Mouse (Mus musculus): ENCODE results near the gene Ccdc141. TPM values are rescaled to one million over a fixed set of nuclear protein-coding genes. Genes with fewer than 3 reads are reported as not detected.

Ccdc141 gene
- polyA plus RNA-seq (2014; fragmentation: Nextera tagmentation; extraction: Ambion mirVana), result 5.6 and 13.6 TPM in 2 replicates

DNA sequence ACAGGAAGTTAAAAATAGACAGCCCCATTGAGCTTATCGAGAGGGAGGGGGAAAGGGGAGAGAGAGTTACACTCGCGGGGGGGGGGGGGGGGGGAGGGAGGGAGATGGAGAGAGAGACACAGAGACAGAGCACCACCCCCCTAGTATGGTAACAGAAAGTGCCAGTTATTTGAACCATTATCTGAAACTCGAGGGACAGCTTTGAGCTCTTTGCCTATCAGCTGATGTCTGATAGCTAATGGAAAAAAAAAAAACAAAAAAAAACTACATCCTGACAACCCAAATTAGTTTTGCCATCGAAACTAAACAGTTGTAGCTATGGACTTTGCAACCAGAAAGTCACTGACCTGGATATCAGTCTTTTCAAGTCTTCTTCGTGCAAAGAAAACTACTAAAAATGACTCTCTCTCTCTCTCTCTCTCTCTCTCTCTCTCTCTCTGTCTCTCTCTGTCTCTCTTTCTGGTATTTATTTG, at the start of gene Ccdc141:
Ccdc141 (minus strand) TSS at position 4 of the 473 bp plus-strand sequence.
- WGBS, result 14% methylated on average over 3 of the region's 6 CpGs
- Histone ChIP-seq H3K4me3 (ENCODE audit: low read length) (peak within 1 kb of the TSS; percentile 47), H3K4me2 (replicated peaks; ENCODE audit: low read depth, low read length) (peak within 1 kb of the TSS; percentile 84), H3K27me3 (ENCODE audit: control insufficient read depth, insufficient read depth, low read length) (no peaks in the 10 kb centered on the region), H3K9me3 (ENCODE audit: control insufficient read depth, low read length) (no peaks in the 10 kb centered on the region), H3K9ac (ENCODE audit: low read depth, low read length) (peak within 1 kb of the TSS; percentile 42; the same call in 1 of the 2 replicates), H3K36me3 (ENCODE audit: control insufficient read depth, insufficient read depth, low read length) (no peaks in the 10 kb centered on the region), H3K27ac (ENCODE audit: low read depth, low read length) (peak within 1 kb of the TSS; percentile 80), H3K4me1 (ENCODE audit: control insufficient read depth, insufficient read depth, low read length) (peaks cover 22% of the 10 kb centered on the region)
- no peak for ATAC-seq (ENCODE audit: low FRiP score, low TSS enrichment)

DNA sequence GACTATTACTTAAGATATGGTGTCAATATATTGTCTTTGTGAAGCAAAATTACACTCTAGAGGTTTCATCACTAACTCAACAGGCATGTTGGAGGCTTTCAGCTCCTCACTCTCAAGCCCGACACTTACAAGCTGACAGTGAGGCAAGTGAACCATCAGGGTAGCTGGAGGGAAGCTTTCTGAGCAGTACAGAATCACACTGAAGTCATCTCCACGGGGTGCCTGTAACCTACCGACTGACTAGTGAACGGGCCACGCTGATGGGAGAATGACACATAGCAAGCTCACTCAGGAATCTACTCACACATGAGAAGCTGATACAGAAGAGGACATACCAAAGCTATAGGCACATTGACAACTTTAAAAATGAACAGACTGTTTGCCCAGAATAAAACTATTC, 42.4 kb upstream of the Ccdc141 start:
- WGBS, result 89% methylated on average over 5 of the region's 5 CpGs
- no peak for ATAC-seq (ENCODE audit: low FRiP score, low TSS enrichment)
- Histone ChIP-seq H3K9me3 (ENCODE audit: control insufficient read depth, low read length) (no peaks in the 10 kb centered on the region), H3K4me3 (ENCODE audit: low read length) (no peak overlapping the region), H3K36me3 (ENCODE audit: control insufficient read depth, insufficient read depth, low read length) (peaks cover 58% of the 10 kb centered on the region), H3K27me3 (ENCODE audit: control insufficient read depth, insufficient read depth, low read length) (no peaks in the 10 kb centered on the region), H3K4me2 (replicated peaks; ENCODE audit: low read depth, low read length) (no peak overlapping the region), H3K27ac (ENCODE audit: low read depth, low read length) (no peak overlapping the region), H3K4me1 (ENCODE audit: control insufficient read depth, insufficient read depth, low read length) (no peaks in the 10 kb centered on the region), H3K9ac (ENCODE audit: low read depth, low read length) (no peak overlapping the region)

DNA sequence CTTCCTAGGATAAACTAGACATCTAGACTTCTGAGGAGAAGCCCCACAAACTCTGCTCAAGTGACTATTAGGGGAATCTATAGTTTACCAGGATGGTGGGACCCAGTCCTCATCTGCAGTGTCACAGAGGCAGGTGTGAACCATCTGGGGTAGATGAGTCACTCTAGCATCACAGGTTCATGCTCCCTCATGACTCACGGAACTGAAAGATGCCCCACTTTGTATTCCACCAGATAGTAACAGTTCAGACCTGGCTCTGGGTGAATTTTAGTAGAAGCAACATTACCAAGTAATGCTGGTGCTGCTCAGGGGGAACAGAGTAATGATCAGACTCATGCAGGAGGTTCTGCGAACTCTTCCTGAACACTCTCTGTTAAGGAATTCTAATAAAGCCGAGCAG, 36.5 kb upstream of the Ccdc141 start:
- Histone ChIP-seq H3K9ac (ENCODE audit: low read depth, low read length) (no peak overlapping the region), H3K9me3 (ENCODE audit: control insufficient read depth, low read length) (no peaks in the 10 kb centered on the region), H3K27me3 (ENCODE audit: control insufficient read depth, insufficient read depth, low read length) (no peaks in the 10 kb centered on the region), H3K27ac (ENCODE audit: low read depth, low read length) (no peak overlapping the region), H3K4me1 (ENCODE audit: control insufficient read depth, insufficient read depth, low read length) (no peaks in the 10 kb centered on the region), H3K4me3 (ENCODE audit: low read length) (no peak overlapping the region), H3K4me2 (replicated peaks; ENCODE audit: low read depth, low read length) (no peak overlapping the region), H3K36me3 (ENCODE audit: control insufficient read depth, insufficient read depth, low read length) (peaks cover 30% of the 10 kb centered on the region; the same call in 1 of the 2 replicates)
- no peak for ATAC-seq (ENCODE audit: low FRiP score, low TSS enrichment)
- WGBS, result 92% methylated on average over 3 of the region's 3 CpGs

DNA sequence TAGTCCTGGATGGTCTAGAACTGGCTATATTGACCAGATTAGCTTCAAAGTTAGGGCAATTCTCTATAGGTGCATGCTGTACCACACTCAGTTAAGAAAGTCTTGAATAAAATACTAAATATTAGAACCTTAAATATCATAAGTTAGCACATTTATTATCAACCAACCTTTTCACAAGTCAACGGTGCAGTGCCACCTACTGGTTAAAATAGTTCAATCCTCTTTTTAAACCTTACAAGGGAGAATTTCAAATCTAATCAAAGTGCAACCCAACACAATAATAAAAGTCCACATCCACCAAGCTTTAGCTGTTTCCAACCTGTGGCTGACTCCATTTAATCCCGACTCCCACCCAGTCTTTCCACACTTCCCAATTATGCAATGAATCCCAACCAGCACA, 33.5 kb upstream of the Ccdc141 start:
- WGBS, result 69% methylated on average over 2 of the region's 2 CpGs
- no peaks in the 10 kb centered on the region for H3K27me3 ChIP-seq (ENCODE audit: control insufficient read depth, insufficient read depth, low read length)
- H3K9ac ChIP-seq (ENCODE audit: low read depth, low read length), result no peak overlapping the region
- ATAC-seq (ENCODE audit: low FRiP score, low TSS enrichment), result no peak
- H3K4me3 ChIP-seq (ENCODE audit: low read length), result no peak overlapping the region
- H3K27ac ChIP-seq (ENCODE audit: low read depth, low read length), result no peak overlapping the region
- peaks cover 12% of the 10 kb centered on the region; the same call in 1 of the 2 replicates for H3K36me3 ChIP-seq (ENCODE audit: control insufficient read depth, insufficient read depth, low read length)
- H3K4me2 ChIP-seq (replicated peaks; ENCODE audit: low read depth, low read length), result no peak overlapping the region
- no peaks in the 10 kb centered on the region for H3K4me1 ChIP-seq (ENCODE audit: control insufficient read depth, insufficient read depth, low read length)
- H3K9me3 ChIP-seq (ENCODE audit: control insufficient read depth, low read length), result no peaks in the 10 kb centered on the region

DNA sequence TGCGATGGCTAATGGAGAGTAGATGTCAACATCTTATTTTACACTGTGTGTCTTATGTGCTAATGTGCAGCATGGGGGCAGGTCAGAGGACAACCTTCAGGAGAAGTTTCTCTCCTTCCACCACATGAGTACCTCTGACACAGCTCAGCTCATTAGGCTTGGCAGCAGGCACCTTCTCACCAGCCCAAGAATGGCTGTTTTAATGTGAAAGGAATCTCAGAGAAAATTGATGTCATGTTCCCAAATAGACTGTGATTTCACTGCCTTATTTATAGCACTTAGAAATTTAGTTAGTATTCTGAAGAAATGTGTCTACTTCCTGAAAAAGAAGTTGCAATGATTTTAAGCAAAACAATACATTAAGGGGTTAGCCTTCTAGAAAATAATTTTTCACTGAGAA, 31.5 kb upstream of the Ccdc141 start:
- H3K4me2 ChIP-seq (replicated peaks; ENCODE audit: low read depth, low read length), result no peak overlapping the region
- H3K9ac ChIP-seq (ENCODE audit: low read depth, low read length), result no peak overlapping the region
- H3K4me3 ChIP-seq (ENCODE audit: low read length), result no peak overlapping the region
- no peaks in the 10 kb centered on the region for H3K9me3 ChIP-seq (ENCODE audit: control insufficient read depth, low read length)
- H3K27me3 ChIP-seq (ENCODE audit: control insufficient read depth, insufficient read depth, low read length), result no peaks in the 10 kb centered on the region
- no peaks in the 10 kb centered on the region for H3K4me1 ChIP-seq (ENCODE audit: control insufficient read depth, insufficient read depth, low read length)
- 100% methylated on average over 1 of the region's 1 CpGs for WGBS
- 0 out of 2 replicates have a peak, but pooled peaks cover 6% of the 10 kb centered on the region for H3K36me3 ChIP-seq (ENCODE audit: control insufficient read depth, insufficient read depth, low read length)
- H3K27ac ChIP-seq (ENCODE audit: low read depth, low read length), result no peak overlapping the region
- no peak for ATAC-seq (ENCODE audit: low FRiP score, low TSS enrichment)

DNA sequence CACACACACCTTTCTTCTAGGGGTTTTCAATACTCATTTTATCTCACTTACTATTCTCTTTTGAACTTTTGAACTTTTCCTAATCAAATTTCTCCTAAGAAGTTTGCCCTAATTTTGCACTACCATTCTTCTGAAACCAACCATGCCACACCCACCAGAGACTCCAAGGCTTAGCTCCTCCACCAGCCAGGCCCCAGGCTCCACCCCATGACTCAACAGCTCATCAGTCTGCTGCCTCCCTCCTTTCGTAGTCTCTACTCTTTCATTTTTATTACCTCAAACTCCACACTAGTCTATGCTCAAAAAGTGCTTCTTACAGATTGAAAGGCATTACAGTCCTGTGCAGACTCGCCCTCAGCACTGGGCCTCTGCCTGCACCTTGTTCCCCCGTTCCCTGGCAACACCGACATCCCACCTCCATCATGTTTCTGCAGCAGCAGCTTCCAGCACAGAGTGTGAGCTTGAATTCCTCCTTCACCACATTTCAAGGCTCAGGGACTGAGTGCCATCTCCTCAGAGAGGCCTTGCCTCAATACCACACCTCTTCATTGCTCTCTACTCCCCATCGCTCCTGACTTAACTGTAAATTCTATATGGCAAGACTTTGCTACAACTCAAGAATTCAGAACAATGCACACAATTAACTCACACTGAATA, 30.6 kb upstream of the Ccdc141 start:
- no peak for ATAC-seq (ENCODE audit: low FRiP score, low TSS enrichment)
- no peak overlapping the region for H3K9ac ChIP-seq (ENCODE audit: low read depth, low read length)
- 0 out of 2 replicates have a peak, but pooled peaks cover 6% of the 10 kb centered on the region for H3K36me3 ChIP-seq (ENCODE audit: control insufficient read depth, insufficient read depth, low read length)
- H3K9me3 ChIP-seq (ENCODE audit: control insufficient read depth, low read length), result no peaks in the 10 kb centered on the region
- H3K4me3 ChIP-seq (ENCODE audit: low read length), result no peak overlapping the region
- H3K27ac ChIP-seq (ENCODE audit: low read depth, low read length), result no peak overlapping the region
- no peaks in the 10 kb centered on the region for H3K4me1 ChIP-seq (ENCODE audit: control insufficient read depth, insufficient read depth, low read length)
- no peaks in the 10 kb centered on the region for H3K27me3 ChIP-seq (ENCODE audit: control insufficient read depth, insufficient read depth, low read length)
- 86% methylated on average over 5 of the region's 5 CpGs for WGBS
- no peak overlapping the region for H3K4me2 ChIP-seq (replicated peaks; ENCODE audit: low read depth, low read length)

DNA sequence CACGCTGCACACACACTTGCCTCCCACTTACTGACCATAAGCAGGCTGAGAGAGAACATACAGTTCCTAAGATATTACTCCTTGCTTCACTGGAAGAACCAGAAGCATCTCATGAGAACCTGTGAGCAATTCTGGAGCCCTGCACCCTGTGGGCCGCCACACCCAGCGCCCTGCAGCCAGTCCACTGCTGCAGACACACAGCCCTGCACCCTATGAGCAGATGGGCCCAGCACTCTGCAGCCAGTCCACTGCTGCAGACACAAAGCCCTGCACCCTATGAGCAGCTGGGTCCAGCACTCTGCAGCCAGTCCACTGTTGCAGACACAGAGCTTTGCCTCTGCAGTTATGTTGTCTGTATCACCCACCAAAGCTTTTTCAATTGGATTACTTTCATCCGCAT, 29.9 kb upstream of the Ccdc141 start:
- Histone ChIP-seq H3K4me2 (replicated peaks; ENCODE audit: low read depth, low read length) (no peak overlapping the region), H3K27ac (ENCODE audit: low read depth, low read length) (no peak overlapping the region), H3K4me3 (ENCODE audit: low read length) (no peak overlapping the region), H3K27me3 (ENCODE audit: control insufficient read depth, insufficient read depth, low read length) (no peaks in the 10 kb centered on the region), H3K9me3 (ENCODE audit: control insufficient read depth, low read length) (no peaks in the 10 kb centered on the region), H3K4me1 (ENCODE audit: control insufficient read depth, insufficient read depth, low read length) (no peaks in the 10 kb centered on the region), H3K36me3 (ENCODE audit: control insufficient read depth, insufficient read depth, low read length) (peaks cover 9% of the 10 kb centered on the region; the same call in 1 of the 2 replicates), H3K9ac (ENCODE audit: low read depth, low read length) (no peak overlapping the region)
- 93% methylated on average over 4 of the region's 4 CpGs for WGBS
- no peak for ATAC-seq (ENCODE audit: low FRiP score, low TSS enrichment)

DNA sequence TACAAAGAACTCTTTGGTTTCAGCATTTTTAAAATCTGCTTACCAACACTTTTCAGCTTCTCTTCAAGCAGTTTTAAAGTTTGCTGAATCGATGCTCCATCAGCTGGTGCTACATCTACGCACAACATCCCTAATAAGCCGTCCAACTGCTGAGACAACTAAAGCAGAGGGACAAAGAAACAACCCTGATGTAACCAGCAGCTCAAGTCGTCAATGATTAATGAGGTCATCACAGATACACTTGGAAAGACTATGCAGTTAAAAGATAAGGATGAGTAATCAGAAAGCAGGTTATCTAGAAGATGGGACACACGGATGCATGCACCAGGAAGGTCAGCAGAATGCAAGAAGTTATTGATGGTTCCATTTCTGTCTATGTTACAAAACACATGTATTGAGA, 27.8 kb upstream of the Ccdc141 start:
- H3K27ac ChIP-seq (ENCODE audit: low read depth, low read length), result no peak overlapping the region
- no peaks in the 10 kb centered on the region for H3K4me1 ChIP-seq (ENCODE audit: control insufficient read depth, insufficient read depth, low read length)
- no peaks in the 10 kb centered on the region for H3K27me3 ChIP-seq (ENCODE audit: control insufficient read depth, insufficient read depth, low read length)
- no peak overlapping the region for H3K4me3 ChIP-seq (ENCODE audit: low read length)
- no peak overlapping the region for H3K4me2 ChIP-seq (replicated peaks; ENCODE audit: low read depth, low read length)
- WGBS, result 78% methylated on average over 5 of the region's 5 CpGs
- peaks cover 28% of the 10 kb centered on the region for H3K36me3 ChIP-seq (ENCODE audit: control insufficient read depth, insufficient read depth, low read length)
- ATAC-seq (ENCODE audit: low FRiP score, low TSS enrichment), result no peak
- no peaks in the 10 kb centered on the region for H3K9me3 ChIP-seq (ENCODE audit: control insufficient read depth, low read length)
- no peak overlapping the region for H3K9ac ChIP-seq (ENCODE audit: low read depth, low read length)

DNA sequence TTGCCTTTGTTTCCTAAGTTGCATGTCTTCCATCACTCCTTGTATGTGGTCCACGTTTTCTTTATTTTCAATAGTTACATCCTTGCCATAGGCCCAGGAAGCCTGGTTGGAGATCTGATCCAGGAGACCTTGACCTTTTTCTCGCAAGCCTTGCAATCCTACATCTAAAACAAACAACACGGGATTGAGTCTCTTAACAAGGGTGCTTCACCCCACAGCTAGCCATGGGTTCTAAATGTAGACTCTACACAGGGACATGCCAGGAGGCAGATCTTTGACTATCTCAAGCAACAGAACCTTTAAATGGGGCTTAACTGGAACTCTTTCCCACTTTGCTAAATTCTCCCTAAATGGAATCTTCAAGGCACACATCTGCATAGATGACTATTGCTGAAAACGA, 26.4 kb upstream of the Ccdc141 start:
- H3K9ac ChIP-seq (ENCODE audit: low read depth, low read length), result no peak overlapping the region
- H3K4me2 ChIP-seq (replicated peaks; ENCODE audit: low read depth, low read length), result no peak overlapping the region
- ATAC-seq (ENCODE audit: low FRiP score, low TSS enrichment), result no peak
- H3K27ac ChIP-seq (ENCODE audit: low read depth, low read length), result no peak overlapping the region
- H3K4me3 ChIP-seq (ENCODE audit: low read length), result no peak overlapping the region
- WGBS, result 77% methylated on average over 4 of the region's 4 CpGs
- H3K4me1 ChIP-seq (ENCODE audit: control insufficient read depth, insufficient read depth, low read length), result no peaks in the 10 kb centered on the region
- no peaks in the 10 kb centered on the region for H3K27me3 ChIP-seq (ENCODE audit: control insufficient read depth, insufficient read depth, low read length)
- H3K36me3 ChIP-seq (ENCODE audit: control insufficient read depth, insufficient read depth, low read length), result peaks cover 35% of the 10 kb centered on the region
- no peaks in the 10 kb centered on the region for H3K9me3 ChIP-seq (ENCODE audit: control insufficient read depth, low read length)

All from kidney, embryonic 14.5 days (tissue).